12 mouse cellular contexts compared by ENCODE assay signal in the genomic region with DNA sequence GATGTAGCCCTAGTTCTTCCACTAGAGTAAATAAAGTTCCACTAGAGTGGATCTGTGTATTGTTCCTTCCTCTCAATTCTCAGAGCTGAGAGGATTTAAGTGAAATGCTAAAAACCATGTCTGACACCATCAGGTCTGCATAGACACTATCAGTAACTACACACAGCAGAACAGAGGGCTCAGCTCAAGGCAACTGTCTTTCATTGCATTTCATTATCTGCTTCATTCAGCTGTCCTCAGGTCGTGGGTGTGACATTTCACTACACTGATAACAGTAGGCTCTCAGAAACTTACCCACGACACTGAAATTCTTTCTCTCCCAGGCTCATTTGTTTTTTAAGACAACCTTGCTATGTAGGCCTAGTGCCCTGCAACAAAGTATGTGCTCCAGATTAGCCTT. TPM values are rescaled to one million over a fixed set of nuclear protein-coding genes. Genes with fewer than 3 reads are reported as not detected.
A peak's percentile ranks its signal among the peaks of the same experiment; 100 is the strongest.
DNase-seq lines count a peak whose midpoint lies in the region; ATAC-seq and TF ChIP-seq lines count a peak whose summit lies in the region.
"Had no signal": no experiment of that assay in that cellular context is flagged by ENCODE, and none has a peak within 500 bp of the region (broad histone marks: within the 10 kb centered on the region; RNA-seq: fewer than 3 reads in every experiment).

No protein-coding gene starts in this region.

- no peaks in the 10 kb centered on the region for H3K9me3 ChIP-seq in stomach, embryonic 16.5 days (replicated peaks; ENCODE audit: control insufficient read depth, low read length)
- no peaks in the 10 kb centered on the region for H3K9me3 ChIP-seq in midbrain, embryonic 11.5 days (ENCODE audit: control insufficient read depth, low read length)

- peak; percentile 33; the same call in 1 of the 2 replicates for ATAC-seq in stomach, embryonic 16.5 days (ENCODE audit: insufficient read depth, low FRiP score)
- ATAC-seq in midbrain, embryonic 11.5 days (ENCODE audit: low FRiP score) = no peak
- ATAC-seq: inflammation-experienced regulatory T-cells, adult 6 months had no signal

- peaks cover 18% of the 10 kb centered on the region for H3K4me1 ChIP-seq in stomach, embryonic 16.5 days (ENCODE audit: control insufficient read depth, insufficient read depth, low read length)
- no peaks in the 10 kb centered on the region for H3K4me1 ChIP-seq in midbrain, embryonic 11.5 days (ENCODE audit: control insufficient read depth, insufficient read depth, low read length)

- H3K36me3 ChIP-seq in stomach, embryonic 16.5 days (ENCODE audit: control insufficient read depth, insufficient read depth, low read length) = no peaks in the 10 kb centered on the region
- H3K36me3 ChIP-seq in midbrain, embryonic 11.5 days (ENCODE audit: control insufficient read depth, insufficient read depth, low read length) = no peaks in the 10 kb centered on the region

- no peak for TF ChIP-seq CTCF in layer of hippocampus, adult 2 months (conservative IDR thresholded peaks at IDR 0.05)

- H3K27me3 ChIP-seq in stomach, embryonic 16.5 days (ENCODE audit: control insufficient read depth, insufficient read depth, low read length) = no peaks in the 10 kb centered on the region
- H3K27me3 ChIP-seq in midbrain, embryonic 11.5 days (ENCODE audit: control insufficient read depth, insufficient read depth, low read length) = no peaks in the 10 kb centered on the region

- DNase-seq in embryo, embryonic 10 days (ENCODE audit: low spot score) = peak; percentile 11
- DNase-seq in embryo, embryonic 9.5 days (ENCODE audit: extremely low spot score) = no peak
- no peak for DNase-seq in layer of hippocampus, adult 2 months (ENCODE audit: low spot score in 2 of 2)
- no peak for DNase-seq in layer of hippocampus, postnatal 14 days (ENCODE audit: low spot score in 2 of 2)
- peak; percentile 82 for DNase-seq in liver
- DNase-seq in ovary, adult 18-20 months (ENCODE audit: low spot score) = no peak
- DNase-seq in midbrain, embryonic 11.5 days (ENCODE audit: low spot score, missing footprints) = no peak
- DNase-seq: gastrocnemius, postnatal 36 days; right cerebral cortex, postnatal 4 days; thymus, postnatal 4 days had no signal

- no peak overlapping the region for H3K9ac ChIP-seq in stomach, embryonic 16.5 days (ENCODE audit: low read length)
- no peak overlapping the region for H3K9ac ChIP-seq in midbrain, embryonic 11.5 days (ENCODE audit: low read length)

- no peak overlapping the region for H3K4me2 ChIP-seq in stomach, embryonic 16.5 days (ENCODE audit: low read depth, low read length)
- H3K4me2 ChIP-seq in midbrain, embryonic 11.5 days = no peak overlapping the region

- no peak overlapping the region for H3K4me3 ChIP-seq in layer of hippocampus, adult 2 months
- H3K4me3 ChIP-seq in stomach, embryonic 16.5 days (replicated peaks; ENCODE audit: low read length) = no peak overlapping the region
- no peak overlapping the region for H3K4me3 ChIP-seq in midbrain, embryonic 11.5 days (ENCODE audit: low read depth, low read length)

- WGBS in stomach, embryonic 16.5 days = 33% methylated on average over 2 of the region's 2 CpGs
- 71% methylated on average over 2 of the region's 2 CpGs for WGBS in midbrain, embryonic 11.5 days

- H3K27ac ChIP-seq in layer of hippocampus, adult 2 months = 0 out of 2 replicates have a peak overlapping the region, but pooled peaks have one; percentile 28
- H3K27ac ChIP-seq in stomach, embryonic 16.5 days (ENCODE audit: low read length) = no peak overlapping the region
- no peak overlapping the region for H3K27ac ChIP-seq in midbrain, embryonic 11.5 days (ENCODE audit: low read depth, low read length)

RNA-seq across cellular contexts. Expression of a gene that starts 14.8 kb away (rescaled TPM):
- total RNA-seq in layer of hippocampus, adult 2 months (2021) = 100 to 1,000 TPM; 447 to 456 TPM
- 100 to 1,000 TPM; 481 to 511 TPM for total RNA-seq in layer of hippocampus, postnatal 14 days (2021)
- 148 and 164 TPM in 2 replicates for polyA plus RNA-seq in stomach, embryonic 16.5 days (2015; fragmentation: Nextera tagmentation; extraction: Ambion mirVana)
- 173 and 189 TPM in 2 replicates for polyA plus RNA-seq in midbrain, embryonic 11.5 days (2014; fragmentation: Nextera tagmentation; extraction: Ambion mirVana)

RNA-seq across cellular contexts. Expression of a gene that starts 58.8 kb away (rescaled TPM):
- total RNA-seq in layer of hippocampus, adult 2 months (2021) = 10 to 100 TPM in 1 of 2 experiments, 1 to 10 TPM in 1; 9.0 to 10.1 TPM
- total RNA-seq in layer of hippocampus, postnatal 14 days (2021) = 10 to 100 TPM in 1 of 2 experiments, 1 to 10 TPM in 1; 9.9 to 10.2 TPM
- polyA plus RNA-seq in stomach, embryonic 16.5 days (2015; fragmentation: Nextera tagmentation; extraction: Ambion mirVana) = 26.6 and 28.8 TPM in 2 replicates
- polyA plus RNA-seq in midbrain, embryonic 11.5 days (2014; fragmentation: Nextera tagmentation; extraction: Ambion mirVana) = 41.8 and 41.9 TPM in 2 replicates

RNA-seq across cellular contexts. Expression of a gene that starts 59.0 kb away (rescaled TPM):
- 100 to 1,000 TPM; 111 to 139 TPM for total RNA-seq in layer of hippocampus, adult 2 months (2021)
- total RNA-seq in layer of hippocampus, postnatal 14 days (2021) = 100 to 1,000 TPM; 129 to 130 TPM
- polyA plus RNA-seq in stomach, embryonic 16.5 days (2015; fragmentation: Nextera tagmentation; extraction: Ambion mirVana) = 147 and 157 TPM in 2 replicates
- polyA plus RNA-seq in midbrain, embryonic 11.5 days (2014; fragmentation: Nextera tagmentation; extraction: Ambion mirVana) = 93.7 and 103 TPM in 2 replicates

Comparison
In these comparisons a context has a peak if more than half of its experiments do, and no peak if none do; other contexts are left out.
1. DNase-seq: peak in embryo, embryonic 10 days (single experiment) and liver (single experiment); none in embryo, embryonic 9.5 days (single experiment), layer of hippocampus, adult 2 months (0 of 2), layer of hippocampus, postnatal 14 days (0 of 2), ovary, adult 18-20 months (single experiment) and midbrain, embryonic 11.5 days (single experiment).